Mouse (Mus musculus): Measurements from ENCODE around the gene Prepl. TPM values are rescaled to one million over a fixed set of nuclear protein-coding genes. Genes with fewer than 3 reads are reported as not detected.

Prepl gene
- polyA plus RNA-seq, 1 experiment from 2014 or later = 9.4 TPM

DNA sequence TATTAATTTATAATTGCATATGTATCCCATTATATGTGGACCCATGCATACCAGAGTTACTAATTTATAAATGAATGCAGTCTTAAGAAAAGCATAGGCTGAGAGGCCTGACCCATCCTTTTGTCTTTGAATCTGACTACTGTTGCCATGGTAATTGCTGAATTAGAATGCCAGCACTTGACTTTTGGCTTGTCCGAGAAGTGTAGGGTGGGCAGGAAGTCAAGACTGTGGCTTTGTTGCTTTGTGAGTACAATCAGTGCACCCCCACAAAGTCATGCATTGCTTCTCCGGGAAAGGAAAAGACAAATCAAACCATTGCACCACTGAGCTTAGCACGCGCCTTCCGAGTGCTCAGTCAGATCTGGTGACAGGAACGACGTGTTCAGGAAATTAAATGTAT is 11.7 kb upstream of the Prepl start:
- ATAC-seq = no peak
- no peaks in the 10 kb centered on the region for H3K36me3 ChIP-seq (ENCODE audit: insufficient read depth, low read length)
- H3K4me1 ChIP-seq (ENCODE audit: insufficient read depth, low read depth, low read length) = no peaks in the 10 kb centered on the region
- no peaks in the 10 kb centered on the region for H3K9me3 ChIP-seq (ENCODE audit: low read length)
- no peak for DNase-seq (ENCODE audit: low spot score)
- no peak overlapping the region for H3K27ac ChIP-seq (ENCODE audit: low read length)
- no peak overlapping the region for H3K9ac ChIP-seq (replicated peaks; ENCODE audit: low read depth)
- WGBS = 73% methylated on average over 7 of the region's 7 CpGs
- no peak overlapping the region for H3K4me2 ChIP-seq (replicated peaks; ENCODE audit: low read depth, low read length)
- H3K4me3 ChIP-seq (ENCODE audit: low read depth, low read length) = no peak overlapping the region
- TF ChIP-seq EP300 (IDR thresholded peaks at IDR 0.05) (no peak), CTCF (IDR thresholded peaks at IDR 0.05) (no peak)
- no peaks in the 10 kb centered on the region for H3K27me3 ChIP-seq (replicated peaks; ENCODE audit: insufficient read depth, low read length)

DNA sequence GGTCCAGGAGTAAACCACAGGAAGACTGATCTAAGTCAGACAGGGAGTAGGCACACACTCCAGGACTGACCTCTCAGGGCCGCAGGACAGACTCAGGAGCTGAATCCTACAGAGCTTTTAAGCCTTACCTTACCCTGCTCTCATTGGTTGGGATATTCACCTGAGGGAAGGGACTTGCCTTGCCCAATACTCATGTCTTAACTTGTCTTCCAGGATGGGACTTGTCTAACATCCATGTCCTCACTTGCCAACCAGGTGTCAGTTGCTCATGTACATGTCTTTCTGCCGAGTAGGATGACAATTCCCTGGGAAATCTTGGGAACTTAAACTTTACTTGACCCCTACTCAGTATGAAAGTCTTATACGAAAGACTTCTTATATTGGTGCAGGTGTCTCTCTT is 10.2 kb upstream of the Prepl start:
- 83% methylated on average over 3 of the region's 3 CpGs for WGBS
- TF ChIP-seq EP300 (IDR thresholded peaks at IDR 0.05) (no peak), CTCF (IDR thresholded peaks at IDR 0.05) (no peak)

DNA sequence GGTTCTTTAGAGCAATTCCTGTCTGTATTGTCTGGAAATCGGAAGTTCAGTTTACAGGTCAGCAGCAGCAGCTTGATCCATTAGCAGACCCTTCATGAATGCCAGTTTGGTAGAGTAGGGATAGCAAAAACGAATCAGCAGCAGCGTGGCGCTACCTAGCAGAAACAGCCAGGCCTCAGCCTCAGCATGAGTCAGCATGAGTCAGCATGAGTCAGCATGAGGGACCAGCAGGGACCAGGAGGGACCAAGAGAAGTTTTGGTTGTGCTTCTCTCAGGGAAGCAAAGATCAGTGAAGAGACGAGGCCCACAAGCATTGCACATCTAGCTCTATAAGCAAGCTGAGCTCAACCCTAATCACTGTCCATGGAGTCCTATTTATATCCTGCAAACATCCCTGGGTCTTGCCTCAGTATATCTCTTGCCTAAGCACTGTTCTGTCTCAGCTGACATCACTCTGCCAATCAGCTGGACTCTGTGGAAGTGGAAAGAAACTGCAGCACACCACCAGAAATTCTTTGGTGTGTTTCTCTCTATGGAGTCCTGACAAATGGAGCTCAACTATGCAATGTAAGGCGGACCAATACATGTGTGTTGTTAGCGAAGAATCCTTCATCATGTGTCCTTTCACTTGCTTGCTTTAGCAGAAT is 8.8 kb upstream of the Prepl start:
- H3K9ac ChIP-seq (replicated peaks; ENCODE audit: low read depth) = no peak overlapping the region
- H3K4me1 ChIP-seq (ENCODE audit: insufficient read depth, low read depth, low read length) = no peaks in the 10 kb centered on the region
- no peak overlapping the region for H3K27ac ChIP-seq (ENCODE audit: low read length)
- no peak overlapping the region for H3K4me2 ChIP-seq (replicated peaks; ENCODE audit: low read depth, low read length)
- H3K36me3 ChIP-seq (ENCODE audit: insufficient read depth, low read length) = no peaks in the 10 kb centered on the region
- no peak for TF ChIP-seq EP300 (IDR thresholded peaks at IDR 0.05)
- TF ChIP-seq CTCF (IDR thresholded peaks at IDR 0.05) = no peak
- no peaks in the 10 kb centered on the region for H3K9me3 ChIP-seq (ENCODE audit: low read length)
- DNase-seq (ENCODE audit: low spot score) (no peak), ATAC-seq (no peak)
- no peak overlapping the region for H3K4me3 ChIP-seq (ENCODE audit: low read depth, low read length)
- H3K27me3 ChIP-seq (replicated peaks; ENCODE audit: insufficient read depth, low read length) = no peaks in the 10 kb centered on the region
- 81% methylated on average over 7 of the region's 7 CpGs for WGBS

More for the DNA sequence above, 10.2 kb upstream of the Prepl start:
- no peak overlapping the region for H3K4me2 ChIP-seq (replicated peaks; ENCODE audit: low read depth, low read length)
- DNase-seq (ENCODE audit: low spot score) (no peak), ATAC-seq (no peak)
- no peaks in the 10 kb centered on the region for H3K36me3 ChIP-seq (ENCODE audit: insufficient read depth, low read length)
- H3K4me1 ChIP-seq (ENCODE audit: insufficient read depth, low read depth, low read length) = no peaks in the 10 kb centered on the region
- no peak overlapping the region for H3K27ac ChIP-seq (ENCODE audit: low read length)
- H3K9me3 ChIP-seq (ENCODE audit: low read length) = no peaks in the 10 kb centered on the region
- H3K27me3 ChIP-seq (replicated peaks; ENCODE audit: insufficient read depth, low read length) = no peaks in the 10 kb centered on the region
- no peak overlapping the region for H3K9ac ChIP-seq (replicated peaks; ENCODE audit: low read depth)
- no peak overlapping the region for H3K4me3 ChIP-seq (ENCODE audit: low read depth, low read length)

DNA sequence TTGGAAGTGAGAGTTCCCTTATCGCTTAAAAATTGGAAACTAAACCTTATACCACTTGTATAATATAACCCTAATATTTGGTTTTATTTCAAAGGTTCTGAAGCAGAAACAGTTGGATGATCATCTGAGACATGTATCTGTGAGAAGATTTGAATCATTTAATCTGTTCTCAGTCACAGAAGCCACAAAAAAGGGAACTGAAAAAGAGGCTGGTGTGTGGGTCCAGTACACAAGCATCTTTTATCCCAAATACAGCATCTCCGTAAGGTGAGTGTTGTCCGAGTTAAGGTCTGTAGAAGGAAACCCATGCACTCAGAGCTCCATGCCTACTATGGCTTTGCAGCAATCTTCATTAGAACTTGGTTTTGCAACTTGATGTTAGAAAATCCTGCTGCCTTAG is 6.4 kb upstream of the Prepl start:
- Histone ChIP-seq H3K9me3 (ENCODE audit: low read length) (no peaks in the 10 kb centered on the region), H3K4me1 (ENCODE audit: insufficient read depth, low read depth, low read length) (no peaks in the 10 kb centered on the region), H3K9ac (replicated peaks; ENCODE audit: low read depth) (no peak overlapping the region), H3K27ac (ENCODE audit: low read length) (no peak overlapping the region), H3K27me3 (replicated peaks; ENCODE audit: insufficient read depth, low read length) (no peaks in the 10 kb centered on the region), H3K4me3 (ENCODE audit: low read depth, low read length) (no peak overlapping the region), H3K4me2 (replicated peaks; ENCODE audit: low read depth, low read length) (no peak overlapping the region), H3K36me3 (ENCODE audit: insufficient read depth, low read length) (no peaks in the 10 kb centered on the region)
- DNase-seq (ENCODE audit: low spot score) = no peak
- TF ChIP-seq EP300 (IDR thresholded peaks at IDR 0.05) = no peak
- TF ChIP-seq CTCF (IDR thresholded peaks at IDR 0.05) = no peak
- WGBS = 93% methylated on average over 3 of the region's 3 CpGs
- no peak for ATAC-seq

DNA sequence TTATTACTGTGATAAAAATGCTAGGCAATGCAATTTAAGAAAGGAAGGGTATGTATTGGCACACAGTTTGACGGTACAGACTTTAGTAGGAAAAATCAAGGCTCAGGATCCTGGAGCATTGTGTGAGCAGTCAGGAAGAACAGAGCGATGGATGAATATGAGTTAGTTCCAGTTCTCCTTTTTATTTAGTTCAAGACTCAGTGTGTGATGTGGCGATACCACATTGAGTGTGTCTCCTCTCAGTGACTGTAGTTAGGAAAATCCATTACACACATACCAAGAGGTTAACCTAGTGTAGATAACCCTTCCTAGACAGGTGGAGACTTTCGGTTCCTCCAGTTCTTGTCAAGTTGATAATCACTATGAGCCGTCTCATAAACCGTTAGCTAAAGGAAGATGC is 1.7 kb upstream of the Prepl start:
- no peak overlapping the region for H3K4me3 ChIP-seq (ENCODE audit: low read depth, low read length)
- H3K4me1 ChIP-seq (ENCODE audit: insufficient read depth, low read depth, low read length) = no peaks in the 10 kb centered on the region
- no peak overlapping the region for H3K4me2 ChIP-seq (replicated peaks; ENCODE audit: low read depth, low read length)
- no peaks in the 10 kb centered on the region for H3K36me3 ChIP-seq (ENCODE audit: insufficient read depth, low read length)
- H3K9ac ChIP-seq (replicated peaks; ENCODE audit: low read depth) = no peak overlapping the region
- TF ChIP-seq CTCF (IDR thresholded peaks at IDR 0.05) = no peak
- TF ChIP-seq EP300 (IDR thresholded peaks at IDR 0.05) = no peak
- H3K27me3 ChIP-seq (replicated peaks; ENCODE audit: insufficient read depth, low read length) = no peaks in the 10 kb centered on the region
- WGBS = 93% methylated on average over 6 of the region's 6 CpGs
- ATAC-seq = no peak
- no peaks in the 10 kb centered on the region for H3K9me3 ChIP-seq (ENCODE audit: low read length)
- no peak overlapping the region for H3K27ac ChIP-seq (ENCODE audit: low read length)
- DNase-seq (ENCODE audit: low spot score) = no peak

DNA sequence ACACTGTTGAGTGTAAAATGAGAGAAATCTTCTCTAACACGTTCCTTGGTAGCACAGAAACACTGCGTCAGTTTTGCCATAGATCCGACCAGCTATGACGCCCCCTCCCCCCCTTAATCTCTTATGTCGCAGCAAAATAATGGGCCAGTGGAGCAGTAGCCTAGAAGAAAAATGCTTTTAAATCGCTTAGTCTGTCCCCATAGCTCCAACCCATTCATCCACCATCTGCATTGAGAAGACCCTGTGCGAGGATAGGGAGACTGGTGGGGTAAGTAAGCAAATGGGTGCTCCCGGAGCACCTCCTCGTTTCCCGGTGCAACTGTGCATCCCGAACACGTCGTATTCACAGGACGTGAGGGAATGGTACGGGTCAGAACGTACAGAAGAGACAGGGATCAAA is 420 bp downstream of the Prepl start:
- H3K9ac ChIP-seq (replicated peaks; ENCODE audit: low read depth) = peak overlapping the region; percentile 55
- DNase-seq (ENCODE audit: low spot score) (no peak), ATAC-seq (no peak)
- peak overlapping the region; percentile 89 for H3K4me2 ChIP-seq (replicated peaks; ENCODE audit: low read depth, low read length)
- TF ChIP-seq CTCF (IDR thresholded peaks at IDR 0.05) = no peak
- TF ChIP-seq EP300 (IDR thresholded peaks at IDR 0.05) = no peak
- H3K4me3 ChIP-seq (ENCODE audit: low read depth, low read length) = peak overlapping the region; percentile 87
- WGBS = under 1% methylated on average over 16 of the region's 16 CpGs
- no peaks in the 10 kb centered on the region for H3K9me3 ChIP-seq (ENCODE audit: low read length)
- no peaks in the 10 kb centered on the region for H3K4me1 ChIP-seq (ENCODE audit: insufficient read depth, low read depth, low read length)
- H3K27ac ChIP-seq (ENCODE audit: low read length) = peak overlapping the region; percentile 74
- H3K36me3 ChIP-seq (ENCODE audit: insufficient read depth, low read length) = no peaks in the 10 kb centered on the region
- H3K27me3 ChIP-seq (replicated peaks; ENCODE audit: insufficient read depth, low read length) = no peaks in the 10 kb centered on the region

DNA sequence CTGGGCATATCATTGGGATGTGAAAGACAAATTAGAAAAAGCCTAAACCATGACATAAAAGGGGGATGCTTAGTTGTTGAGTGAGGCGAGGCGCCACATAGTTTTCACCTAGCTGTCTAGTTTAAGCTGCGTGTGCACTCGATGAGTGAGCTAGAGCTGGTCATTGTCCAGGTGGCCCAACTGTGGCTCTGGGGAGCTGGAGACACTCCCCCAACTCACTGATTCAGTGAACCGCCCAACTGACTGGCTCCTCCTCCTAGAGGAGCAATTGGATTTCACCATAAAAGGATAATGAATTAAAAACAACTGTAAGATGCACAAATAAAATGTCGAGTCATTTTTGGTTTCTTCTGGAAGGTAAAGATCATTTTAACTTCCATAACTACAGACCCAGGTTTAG is 1.0 kb downstream of the Prepl start:
- WGBS = 50% methylated on average over 6 of the region's 6 CpGs
- H3K4me1 ChIP-seq (ENCODE audit: insufficient read depth, low read depth, low read length) = no peaks in the 10 kb centered on the region
- no peak for TF ChIP-seq CTCF (IDR thresholded peaks at IDR 0.05)
- TF ChIP-seq EP300 (IDR thresholded peaks at IDR 0.05) = no peak
- peak; percentile 38 for DNase-seq (ENCODE audit: low spot score)
- H3K36me3 ChIP-seq (ENCODE audit: insufficient read depth, low read length) = no peaks in the 10 kb centered on the region
- H3K4me2 ChIP-seq (replicated peaks; ENCODE audit: low read depth, low read length) = peak overlapping the region; percentile 89; the same call in 1 of the 2 replicates
- no peaks in the 10 kb centered on the region for H3K27me3 ChIP-seq (replicated peaks; ENCODE audit: insufficient read depth, low read length)
- ATAC-seq = no peak
- H3K9ac ChIP-seq (replicated peaks; ENCODE audit: low read depth) = no peak overlapping the region
- H3K27ac ChIP-seq (ENCODE audit: low read length) = no peak overlapping the region
- H3K4me3 ChIP-seq (ENCODE audit: low read depth, low read length) = no peak overlapping the region
- no peaks in the 10 kb centered on the region for H3K9me3 ChIP-seq (ENCODE audit: low read length)

Data from lung, postnatal 0 days (tissue).